Mouse (Mus musculus) hindbrain, postnatal 0 days (tissue): ENCODE measurements around the gene Aspg. TPM values are rescaled to one million over a fixed set of nuclear protein-coding genes. Genes with fewer than 3 reads are reported as not detected.

Source experiments
- ATAC-seq: fragments of 200-750 bp; cut with Nextera tagmentation; 2 replicates; pipeline ENCODE4 v1.8.0; 2017; ENCODE audit warnings: mild to moderate bottlenecking, moderate TSS enrichment, moderate library complexity
- DNase-seq: peaks from one replicate; pipeline ENCODE4 v3.0.0-alpha.2; 2015; ENCODE audit warnings: low spot score
- H3K27ac ChIP-seq: fragments of 300-500 bp; sonication (generic); 2 replicates; pipeline ENCODE4 v1.5.1; 2014; ENCODE audit warnings: mild to moderate bottlenecking
- H3K27me3 ChIP-seq: fragments of 300-500 bp; sonication (generic); 2 replicates; pipeline ENCODE4 v1.6.1; 2014; ENCODE audit warnings: low read length, mixed read lengths; ENCODE audit not compliant: insufficient read depth
- H3K36me3 ChIP-seq: fragments of 300-500 bp; sonication (generic); 2 replicates; pipeline ENCODE4 v1.6.1; 2014; ENCODE audit warnings: low read length, mixed read lengths; ENCODE audit not compliant: insufficient read depth
- H3K4me1 ChIP-seq: fragments of 300-500 bp; sonication (generic); 2 replicates; pipeline ENCODE4 v1.6.1; 2014; ENCODE audit warnings: antibody characterized with exemption, low read length, mixed read lengths; ENCODE audit not compliant: insufficient read depth
- H3K4me2 ChIP-seq: fragments of 300-500 bp; sonication (generic); 2 replicates; pipeline ENCODE4 v1.6.1; 2014; ENCODE audit warnings: low read depth, mild to moderate bottlenecking, low read length, moderate library complexity, mixed read lengths
- H3K4me3 ChIP-seq: fragments of 300-500 bp; sonication (generic); 2 replicates; pipeline ENCODE4 v1.5.1; 2014; ENCODE audit warnings: low read length
- H3K9ac ChIP-seq: fragments of 300-500 bp; sonication (generic); replicated peaks from 2 replicates; pipeline ENCODE4 v1.6.1; 2014; ENCODE audit warnings: mild to moderate bottlenecking, low read length, moderate library complexity, mixed read lengths
- H3K9me3 ChIP-seq: fragments of 300-500 bp; sonication (generic); 2 replicates; pipeline ENCODE4 v1.6.1; 2016; ENCODE audit warnings: low read length, mixed read lengths
- CTCF ChIP-seq: IDR thresholded peaks from 2 replicates; pipeline ENCODE4 v1.5.1; 2016; ENCODE audit warnings: antibody characterized with exemption, control low read depth, low read depth
- WGBS: fragments of 180-500 bp; shearing (Covaris S2); extraction: QIAGEN DNeasy Blood & Tissue Kit; methylation state at CpG from one replicate; pipeline ENCODE4 v1.1.7; 2014; 5-methylcytosine and 5-hydroxymethylcytosine counted together
- polyA plus RNA-seq: library from polyadenylated mRNA; unstranded; fragments of >200 nt; fragmentation: Nextera tagmentation; extraction: Ambion mirVana; gene quantifications from 2 replicates; pipeline ENCODE4 v1.2.1, GENCODE M21; 2015
- total RNA-seq: library from RNA; depleted of rRNA; stranded (reverse); fragments of >200 nt; gene quantifications from 2 replicates; pipeline ENCODE4 v1.2.3, GENCODE M21; 2014

The Aspg gene
- total and polyA plus RNA-seq, 2 experiments from 2014 or later: 1.8 to 7.8 TPM

- Histone ChIP-seq H3K27me3 (no peaks in the 10 kb centered on the region), H3K27ac (peak overlapping the region; percentile 49; the same call in 1 of the 2 replicates), H3K36me3 (no peaks in the 10 kb centered on the region), H3K4me3 (no peak overlapping the region), H3K9ac (no peak overlapping the region), H3K4me1 (peaks cover 14% of the 10 kb centered on the region; the same call in 1 of the 2 replicates), H3K4me2 (no peak overlapping the region), H3K9me3 (no peaks in the 10 kb centered on the region)
- ATAC-seq: no peak
- DNase-seq: peak; percentile 15
- TF ChIP-seq CTCF: no peak
- WGBS: 54% methylated on average over 5 of the region's 5 CpGs
Measured at GRCm38 (mm10) chr12:112154476-112154875, 48.0 kb downstream of the Aspg start.

DNA sequence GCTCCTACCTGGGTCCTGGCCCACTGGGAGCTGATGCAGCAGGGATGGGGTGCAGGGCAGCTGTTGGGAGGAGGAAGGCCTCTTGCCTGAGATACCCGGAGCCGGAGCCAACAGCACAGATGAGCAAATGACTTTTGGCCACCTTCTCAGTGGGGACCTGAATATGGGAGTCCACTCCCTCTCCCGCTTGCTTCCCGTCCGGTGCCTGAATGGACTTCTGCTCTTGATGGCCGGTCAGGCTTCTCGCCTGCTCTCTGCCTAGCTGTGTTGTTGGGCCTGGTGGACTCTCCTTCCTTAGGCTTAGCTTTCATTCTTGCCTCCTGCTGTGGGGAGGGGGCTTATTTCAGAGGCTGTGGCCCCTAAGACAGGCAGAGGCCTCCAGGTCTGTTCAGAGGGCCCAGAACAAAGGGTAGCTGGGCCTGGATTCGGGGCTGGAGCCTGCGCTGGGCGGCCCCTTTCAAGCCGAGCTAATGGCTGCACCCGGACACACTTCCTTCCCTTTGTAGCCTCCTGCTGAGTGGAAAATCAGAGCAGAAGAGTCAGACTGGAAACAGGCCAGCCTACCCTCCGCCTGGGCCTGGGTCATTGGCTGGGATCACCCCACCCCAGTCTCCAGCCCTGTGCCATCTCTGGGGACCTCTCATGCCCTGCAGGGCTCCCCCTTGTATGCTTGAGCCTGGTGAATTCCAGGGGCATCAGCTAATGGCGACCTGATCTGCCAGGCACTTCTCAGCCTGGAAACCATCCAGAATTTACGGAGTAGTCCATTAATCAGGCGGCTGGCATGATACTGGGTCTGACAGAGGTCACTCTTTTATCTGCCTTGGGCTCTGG, 49.0 kb downstream of the Aspg start:
- no peak for TF ChIP-seq CTCF
- 26% methylated on average over 16 of the region's 16 CpGs for WGBS
- Histone ChIP-seq H3K36me3 (no peaks in the 10 kb centered on the region), H3K27ac (peak overlapping the region; percentile 49; the same call in 1 of the 2 replicates), H3K9me3 (no peaks in the 10 kb centered on the region), H3K4me2 (no peak overlapping the region), H3K27me3 (no peaks in the 10 kb centered on the region), H3K4me1 (peaks cover 14% of the 10 kb centered on the region; the same call in 1 of the 2 replicates), H3K4me3 (no peak overlapping the region), H3K9ac (0 out of 2 replicates have a peak overlapping the region, but pooled peaks have one; percentile 15)
- ATAC-seq (peak; percentile 46), DNase-seq (peak; percentile 49)

DNA sequence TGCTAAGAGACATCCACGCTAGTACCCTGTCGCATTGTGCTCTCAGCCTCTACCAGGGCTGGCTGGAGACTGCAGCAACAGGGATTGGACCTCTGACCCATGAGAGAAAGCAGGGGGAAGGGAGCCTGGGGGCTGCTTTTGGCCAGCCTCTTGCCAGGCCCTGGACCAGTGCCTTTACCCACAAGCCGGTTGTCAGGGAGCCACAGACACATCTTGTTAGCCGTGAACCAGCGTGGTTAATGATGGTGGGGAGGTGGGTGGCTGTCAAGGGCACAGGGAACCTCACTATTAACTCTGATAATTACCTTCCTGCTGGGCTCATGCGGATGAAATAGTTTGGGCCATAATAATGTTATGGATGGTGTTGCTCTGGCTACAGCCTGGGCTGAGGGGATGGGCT, 50.3 kb downstream of the Aspg start:
- ATAC-seq: no peak
- no peak for TF ChIP-seq CTCF
- Histone ChIP-seq H3K4me3 (no peak overlapping the region), H3K9me3 (no peaks in the 10 kb centered on the region), H3K4me2 (no peak overlapping the region), H3K27me3 (no peaks in the 10 kb centered on the region), H3K9ac (no peak overlapping the region), H3K4me1 (peaks cover 14% of the 10 kb centered on the region; the same call in 1 of the 2 replicates), H3K27ac (no peak overlapping the region), H3K36me3 (no peaks in the 10 kb centered on the region)
- 35% methylated on average over 6 of the region's 6 CpGs for WGBS
- peak; percentile 38 for DNase-seq

- DNase-seq (no peak), ATAC-seq (no peak)
- TF ChIP-seq CTCF: no peak
- H3K4me1 ChIP-seq: peaks cover 14% of the 10 kb centered on the region; the same call in 1 of the 2 replicates
- H3K4me3 ChIP-seq: no peak overlapping the region
- H3K27ac ChIP-seq: no peak overlapping the region
- 72% methylated on average over 8 of the region's 8 CpGs for WGBS
- no peaks in the 10 kb centered on the region for H3K27me3 ChIP-seq
- H3K9me3 ChIP-seq: no peaks in the 10 kb centered on the region
- H3K4me2 ChIP-seq: no peak overlapping the region
- H3K36me3 ChIP-seq: no peaks in the 10 kb centered on the region
- no peak overlapping the region for H3K9ac ChIP-seq
Measured at GRCm38 (mm10) chr12:112158246-112158645, 51.8 kb downstream of the Aspg start.

DNA sequence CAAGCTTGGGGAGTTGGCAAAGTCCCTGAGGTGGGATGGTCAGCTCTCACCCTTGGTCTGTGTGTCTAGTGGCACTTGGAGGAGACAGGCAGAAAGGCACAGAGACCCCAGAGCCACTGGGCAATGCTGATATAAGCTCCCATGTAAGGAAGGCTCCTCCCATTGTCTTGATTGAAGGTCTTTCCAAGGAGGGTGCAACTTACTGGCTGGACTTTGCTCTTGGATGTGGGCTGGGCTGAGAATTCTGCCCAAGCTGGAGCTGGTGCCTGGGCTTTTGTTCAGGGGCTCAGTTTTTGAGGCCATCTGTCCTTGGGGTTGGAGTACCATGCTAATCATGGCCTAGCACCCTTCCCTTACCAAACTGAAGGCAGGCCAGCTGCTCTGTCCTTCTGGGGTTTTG, 52.3 kb downstream of the Aspg start:
- Histone ChIP-seq H3K9me3 (no peaks in the 10 kb centered on the region), H3K36me3 (no peaks in the 10 kb centered on the region), H3K4me3 (no peak overlapping the region), H3K4me2 (no peak overlapping the region), H3K4me1 (peaks cover 16% of the 10 kb centered on the region; the same call in 1 of the 2 replicates), H3K27ac (no peak overlapping the region), H3K27me3 (no peaks in the 10 kb centered on the region), H3K9ac (no peak overlapping the region)
- TF ChIP-seq CTCF: no peak
- no peak for ATAC-seq
- DNase-seq: no peak

DNA sequence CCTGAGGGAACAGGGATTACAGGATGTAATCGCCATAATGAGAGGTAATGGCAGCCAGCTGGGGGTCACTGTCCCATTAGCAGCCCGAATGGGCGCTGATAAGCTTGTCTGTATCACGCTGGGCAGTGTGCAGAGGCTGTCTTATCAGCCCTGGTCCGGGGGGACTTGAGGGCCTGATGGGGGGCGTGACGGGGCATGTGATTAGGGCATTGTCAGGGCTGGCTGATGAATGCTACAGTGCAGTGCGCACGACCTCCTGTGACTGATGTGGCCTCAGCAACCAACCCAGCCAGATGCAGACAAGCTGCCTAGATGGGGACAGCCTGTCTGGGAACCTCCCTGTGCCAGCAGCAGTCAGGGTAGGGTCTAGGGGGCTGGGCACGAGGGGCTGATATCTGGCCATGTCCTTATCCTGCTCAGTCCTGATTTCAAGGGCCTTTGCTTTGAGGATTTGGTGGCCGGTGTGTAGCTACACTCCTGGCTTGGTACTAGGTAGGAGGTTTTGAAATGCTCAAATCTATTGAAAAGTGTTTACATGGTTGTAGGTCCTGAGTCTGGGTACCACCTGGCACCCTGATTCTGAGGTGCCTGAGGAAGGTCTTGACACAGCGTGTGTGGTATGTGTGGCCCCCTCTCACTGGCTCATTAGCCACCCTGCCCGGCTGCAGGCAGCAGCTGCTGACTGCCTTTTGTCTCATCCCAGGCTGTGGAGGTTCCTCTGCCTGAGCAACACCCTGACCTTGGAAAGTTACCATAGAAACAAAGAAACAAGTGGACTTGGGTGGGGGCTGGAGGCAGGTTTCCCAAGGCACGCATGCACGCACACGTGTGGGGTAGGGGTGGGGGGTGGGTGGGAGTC, 57.7 kb downstream of the Aspg start:
- peaks cover 9% of the 10 kb centered on the region; the same call in 1 of the 2 replicates for H3K4me1 ChIP-seq
- 18% methylated on average over 16 of the region's 16 CpGs for WGBS
- no peaks in the 10 kb centered on the region for H3K36me3 ChIP-seq
- H3K4me2 ChIP-seq: no peak overlapping the region
- no peak overlapping the region for H3K4me3 ChIP-seq
- H3K9me3 ChIP-seq: no peaks in the 10 kb centered on the region
- DNase-seq: no peak
- ATAC-seq: no peak
- no peak overlapping the region for H3K27ac ChIP-seq
- TF ChIP-seq CTCF: no peak
- no peak overlapping the region for H3K9ac ChIP-seq
- H3K27me3 ChIP-seq: no peaks in the 10 kb centered on the region
